Mouse (Mus musculus) brain, embryonic 14.5 days (tissue): Measurements from ENCODE around the gene Lrrc8e.

Experiments used
- CTCF ChIP-seq: fragments of 200-500 bp; IDR thresholded peaks from 2 replicates; pipeline ENCODE4 v1.5.1; 2012; ENCODE audit warnings: inconsistent platforms, mild to moderate bottlenecking, moderate library complexity, borderline replicate concordance; ENCODE audit not compliant: insufficient read depth, insufficient read length; ENCODE audit errors: extremely low read depth
- POLR2A ChIP-seq: fragments of 200-500 bp; IDR thresholded peaks from 2 replicates; pipeline ENCODE4 v1.6.1; 2012; ENCODE audit warnings: mild to moderate bottlenecking, inconsistent platforms, borderline replicate concordance; ENCODE audit not compliant: poor library complexity, insufficient read depth, insufficient read length, severe bottlenecking; ENCODE audit errors: extremely low read depth

DNA sequence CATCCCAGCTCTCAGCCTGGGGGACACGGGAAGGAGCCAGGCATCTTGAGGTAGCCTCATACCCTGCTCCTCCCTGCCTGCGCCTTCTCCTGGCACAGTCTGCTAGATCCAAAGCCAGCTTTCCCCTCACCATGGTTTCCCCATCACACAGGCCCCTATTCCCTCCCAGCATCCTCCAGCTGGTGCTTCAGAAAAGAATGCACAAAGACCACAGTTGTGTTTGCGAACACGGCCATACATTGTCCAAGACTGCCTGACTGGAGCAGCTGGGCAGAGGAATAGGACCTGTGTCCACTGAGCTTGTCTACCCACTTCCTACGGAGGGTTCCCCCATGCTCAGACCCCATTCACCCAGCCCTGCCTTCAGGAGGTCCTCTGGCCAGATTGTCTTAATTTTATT lies 34.3 kb upstream of the Lrrc8e start:
- TF ChIP-seq CTCF (no peak), POLR2A (no peak)
